Mouse (Mus musculus) lung, embryonic 16.5 days (tissue): ENCODE results near the gene Stat1. TPM values are rescaled to one million over a fixed set of nuclear protein-coding genes. Genes with fewer than 3 reads are reported as not detected.

Experiments used
- ATAC-seq: fragments of 200-750 bp; cut with Nextera tagmentation; 2 replicates; pipeline ENCODE4 v1.8.0; 2017; ENCODE audit warnings: low read depth, mild to moderate bottlenecking, moderate library complexity
- H3K27ac ChIP-seq: fragments of 300-500 bp; sonication (generic); 2 replicates; pipeline ENCODE4 v1.5.1; 2014; ENCODE audit warnings: mild to moderate bottlenecking, control low read depth, low read length
- H3K27me3 ChIP-seq: fragments of 300-500 bp; sonication (generic); 2 replicates; pipeline ENCODE4 v1.6.1; 2014; ENCODE audit warnings: low read depth, low read length, mixed read lengths; ENCODE audit not compliant: control insufficient read depth, insufficient read depth
- H3K36me3 ChIP-seq: fragments of 300-500 bp; sonication (generic); 2 replicates; pipeline ENCODE4 v1.6.1; 2014; ENCODE audit warnings: low read length; ENCODE audit not compliant: control insufficient read depth, insufficient read depth
- H3K4me1 ChIP-seq: fragments of 300-500 bp; sonication (generic); replicated peaks from 2 replicates; pipeline ENCODE4 v1.6.1; 2014; ENCODE audit warnings: low read length, mixed read lengths; ENCODE audit not compliant: control insufficient read depth, insufficient read depth
- H3K4me2 ChIP-seq: fragments of 300-500 bp; sonication (generic); 2 replicates; pipeline ENCODE4 v1.6.1; 2014; ENCODE audit warnings: low read depth, low read length, control low read depth
- H3K4me3 ChIP-seq: fragments of 300-500 bp; sonication (generic); 2 replicates; pipeline ENCODE4 v1.5.1; 2014; ENCODE audit warnings: mild to moderate bottlenecking, low read length, control low read depth
- H3K9ac ChIP-seq: fragments of 300-500 bp; sonication (generic); 2 replicates; pipeline ENCODE4 v1.6.1; 2014; ENCODE audit warnings: low read length, control low read depth
- H3K9me3 ChIP-seq: fragments of 300-500 bp; sonication (generic); 2 replicates; pipeline ENCODE4 v1.6.1; 2016; ENCODE audit warnings: low read length; ENCODE audit not compliant: control insufficient read depth
- WGBS: fragments of 180-500 bp; shearing (Covaris S2); extraction: QIAGEN DNeasy Blood & Tissue Kit; methylation state at CpG from one replicate; pipeline ENCODE4 v1.1.7; 2014; 5-methylcytosine and 5-hydroxymethylcytosine counted together
- polyA plus RNA-seq: library from polyadenylated mRNA; unstranded; fragments of >200 nt; fragmentation: Nextera tagmentation; extraction: Ambion mirVana; gene quantifications from 2 replicates; pipeline ENCODE4 v1.2.1, GENCODE M21; 2015

The Stat1 gene
- polyA plus RNA-seq, 1 experiment from 2014 or later, result 24.9 TPM

DNA sequence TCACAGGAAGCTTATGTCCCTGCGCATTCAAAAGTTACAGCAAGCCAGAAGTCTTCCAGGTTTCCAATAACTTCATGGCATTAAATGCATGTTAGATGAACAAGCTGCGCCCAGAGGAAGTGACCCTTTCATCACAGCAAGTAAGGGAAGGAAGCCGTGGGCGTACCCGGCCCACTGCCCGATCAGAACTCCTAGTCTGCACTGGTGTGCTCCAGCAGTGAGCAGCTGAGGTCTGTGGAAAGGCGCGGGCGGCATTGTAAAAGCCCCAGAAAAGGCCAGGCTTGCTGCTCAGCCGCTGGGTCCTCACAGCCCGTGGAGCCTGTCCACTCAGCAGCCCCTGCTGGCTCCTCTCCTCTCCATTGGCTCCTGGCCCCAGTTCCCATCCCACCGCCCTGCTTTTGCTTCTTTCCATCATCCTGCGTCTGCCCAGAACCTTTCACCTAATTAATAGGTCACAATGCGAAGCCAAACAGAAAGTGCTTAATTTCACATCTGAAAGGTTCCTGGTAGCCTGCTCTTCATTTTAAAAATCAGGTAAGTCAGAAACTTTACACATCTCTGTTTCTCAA lies 47.5 kb downstream of the Stat1 start:
- Histone ChIP-seq H3K27me3 (no peaks in the 10 kb centered on the region), H3K36me3 (no peaks in the 10 kb centered on the region), H3K4me1 (no peaks in the 10 kb centered on the region), H3K9ac (peak overlapping the region; percentile 32; the same call in 1 of the 2 replicates), H3K27ac (peak overlapping the region; percentile 36), H3K4me3 (peak overlapping the region; percentile 8; the same call in 1 of the 2 replicates), H3K4me2 (peak overlapping the region; percentile 46), H3K9me3 (no peaks in the 10 kb centered on the region)
- 60% methylated on average over 14 of the region's 14 CpGs for WGBS
- ATAC-seq, result peak; percentile 74

DNA sequence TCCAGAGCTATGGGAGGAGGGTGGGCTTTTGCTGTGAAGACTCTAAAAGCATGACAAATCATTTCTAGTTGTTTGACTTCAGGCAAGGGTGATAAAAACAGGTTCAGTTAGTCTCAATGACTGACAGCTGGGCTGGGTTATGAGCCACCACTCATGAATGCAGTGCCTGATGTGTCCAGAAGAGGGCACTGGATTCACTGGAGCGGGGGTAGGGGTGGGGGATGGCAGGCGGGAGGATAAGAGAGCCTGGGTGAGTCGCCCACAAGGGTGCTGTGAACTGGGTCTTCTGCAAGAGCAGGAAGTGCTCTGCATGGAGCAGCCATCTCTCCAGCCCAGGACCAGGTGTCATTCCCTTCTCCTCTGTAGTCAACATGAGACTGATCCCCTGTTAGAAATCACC lies 50.8 kb downstream of the Stat1 start:
- 8% methylated on average over 3 of the region's 3 CpGs for WGBS
- no peak for ATAC-seq
- no peaks in the 10 kb centered on the region for H3K36me3 ChIP-seq

DNA sequence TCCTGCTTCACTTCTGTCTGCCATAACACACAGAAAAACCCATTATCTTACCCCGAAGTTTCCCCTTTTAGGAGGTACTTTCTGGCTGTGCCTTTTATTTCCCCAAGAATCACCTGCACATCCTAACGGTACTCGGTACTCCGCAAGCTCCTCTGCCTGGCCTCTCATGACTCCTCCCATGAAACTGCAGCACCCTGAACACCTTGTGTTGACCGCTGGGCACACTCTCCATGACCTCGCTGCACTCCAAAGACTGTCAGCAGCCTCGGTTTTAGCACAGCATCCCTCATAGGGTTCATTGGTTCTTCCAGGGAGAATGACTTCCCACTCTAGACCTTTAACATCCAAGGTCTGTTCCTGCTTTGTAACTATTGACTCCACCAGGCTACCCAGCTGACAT lies 51.5 kb downstream of the Stat1 start:
- Histone ChIP-seq H3K4me1 (no peaks in the 10 kb centered on the region), H3K27me3 (no peaks in the 10 kb centered on the region), H3K36me3 (no peaks in the 10 kb centered on the region), H3K4me2 (no peak overlapping the region), H3K9me3 (no peaks in the 10 kb centered on the region), H3K4me3 (no peak overlapping the region), H3K27ac (no peak overlapping the region), H3K9ac (no peak overlapping the region)
- 55% methylated on average over 7 of the region's 7 CpGs for WGBS
- ATAC-seq, result no peak

More for the DNA sequence above, 50.8 kb downstream of the Stat1 start:
- Histone ChIP-seq H3K4me1 (no peaks in the 10 kb centered on the region), H3K4me2 (no peak overlapping the region), H3K27me3 (no peaks in the 10 kb centered on the region), H3K27ac (no peak overlapping the region), H3K4me3 (no peak overlapping the region), H3K9ac (no peak overlapping the region), H3K9me3 (no peaks in the 10 kb centered on the region)

DNA sequence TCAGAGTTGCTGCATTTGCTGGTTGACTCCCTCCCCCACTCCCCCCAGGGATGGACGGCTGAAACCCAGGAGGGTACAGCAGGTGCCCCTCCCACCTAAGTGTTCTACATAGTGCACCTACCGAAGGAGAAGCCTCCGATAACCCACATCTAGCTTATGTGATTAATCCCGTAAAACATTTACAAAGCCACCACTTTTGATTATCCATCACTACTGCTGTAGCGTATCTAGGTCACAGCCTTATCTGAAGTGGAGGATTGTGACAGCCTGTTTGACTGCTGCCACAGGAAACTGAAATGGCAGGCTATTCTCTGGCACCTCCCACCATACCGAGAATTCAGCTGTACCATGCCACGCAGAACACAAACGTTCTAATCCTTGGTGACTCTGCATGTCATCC lies 52.0 kb downstream of the Stat1 start:
- Histone ChIP-seq H3K36me3 (no peaks in the 10 kb centered on the region), H3K4me2 (no peak overlapping the region), H3K27ac (no peak overlapping the region), H3K4me1 (no peaks in the 10 kb centered on the region), H3K27me3 (no peaks in the 10 kb centered on the region), H3K9ac (no peak overlapping the region), H3K9me3 (no peaks in the 10 kb centered on the region), H3K4me3 (no peak overlapping the region)
- ATAC-seq, result no peak
- 33% methylated on average over 8 of the region's 8 CpGs for WGBS

DNA sequence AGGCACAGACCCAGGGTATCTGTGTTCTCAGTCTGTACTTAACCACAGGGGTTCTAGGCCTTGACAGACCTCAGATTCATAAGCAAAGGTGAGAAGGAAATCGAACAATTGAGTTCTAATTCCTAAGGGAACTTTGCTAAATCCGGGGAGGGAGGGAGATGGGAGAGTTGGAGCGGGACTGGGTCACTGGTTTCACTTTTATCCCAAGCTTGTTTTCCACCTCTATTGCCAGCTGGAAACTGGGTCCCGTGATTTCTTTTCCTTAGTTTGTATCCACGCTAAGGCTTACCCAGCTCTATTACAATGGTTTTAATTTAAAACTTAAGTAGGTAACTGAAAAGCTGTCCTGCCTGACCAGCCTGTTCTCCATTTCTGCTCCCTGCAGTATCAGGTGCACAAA lies 56.1 kb downstream of the Stat1 start:
- 68% methylated on average over 5 of the region's 5 CpGs for WGBS

DNA sequence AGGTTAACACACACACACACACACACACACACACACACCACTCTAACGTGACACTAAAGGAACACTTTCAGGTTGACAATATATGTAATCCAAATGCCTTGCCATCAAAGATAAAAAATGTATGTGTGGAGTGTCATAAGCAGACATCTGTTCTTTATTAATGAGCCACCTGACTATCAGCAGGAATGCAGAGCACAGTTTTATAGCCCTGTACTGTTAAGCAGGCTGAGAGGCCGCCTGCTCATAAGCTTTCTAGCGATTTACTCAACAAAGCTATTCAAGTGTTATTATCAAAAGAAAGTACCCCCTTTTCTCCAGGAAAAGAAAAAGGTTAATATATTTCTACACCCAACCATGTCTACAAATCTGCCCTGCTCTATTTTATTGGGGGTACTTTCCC lies 56.7 kb downstream of the Stat1 start:
- Histone ChIP-seq H3K27me3 (no peaks in the 10 kb centered on the region), H3K36me3 (no peaks in the 10 kb centered on the region), H3K4me1 (no peaks in the 10 kb centered on the region), H3K9me3 (no peaks in the 10 kb centered on the region), H3K27ac (no peak overlapping the region), H3K9ac (no peak overlapping the region), H3K4me2 (no peak overlapping the region), H3K4me3 (no peak overlapping the region)
- no peak for ATAC-seq
- WGBS, result 61% methylated on average over 3 of the region's 3 CpGs

More for the DNA sequence above, 56.1 kb downstream of the Stat1 start:
- Histone ChIP-seq H3K4me3 (no peak overlapping the region), H3K4me2 (no peak overlapping the region), H3K4me1 (no peaks in the 10 kb centered on the region), H3K9me3 (no peaks in the 10 kb centered on the region), H3K36me3 (no peaks in the 10 kb centered on the region), H3K27ac (no peak overlapping the region), H3K9ac (no peak overlapping the region), H3K27me3 (no peaks in the 10 kb centered on the region)
- ATAC-seq, result no peak

DNA sequence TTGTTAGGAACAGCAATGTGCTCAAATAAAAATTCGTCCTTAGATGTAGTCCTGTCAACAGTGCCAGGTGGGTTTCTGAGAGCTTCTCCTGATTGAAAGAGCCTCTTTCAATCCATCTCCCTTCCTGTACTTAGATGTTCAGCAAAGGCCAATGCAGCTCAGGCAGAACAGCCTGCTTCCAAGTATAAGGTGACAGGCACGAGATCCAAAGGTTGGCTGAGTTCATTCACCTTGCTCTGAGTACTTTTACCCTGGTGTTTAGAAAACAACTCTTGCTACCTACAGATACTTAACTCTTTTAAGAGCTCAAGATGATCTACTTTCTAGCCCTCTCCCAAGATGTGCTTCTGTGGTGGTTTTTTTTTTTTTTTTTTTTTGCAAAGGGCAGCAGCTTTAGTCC lies 57.8 kb downstream of the Stat1 start:
- WGBS, result 59% methylated on average over 2 of the region's 2 CpGs
- Histone ChIP-seq H3K4me1 (no peaks in the 10 kb centered on the region), H3K36me3 (no peaks in the 10 kb centered on the region), H3K4me3 (no peak overlapping the region), H3K27me3 (no peaks in the 10 kb centered on the region), H3K4me2 (no peak overlapping the region), H3K9me3 (no peaks in the 10 kb centered on the region), H3K27ac (no peak overlapping the region), H3K9ac (no peak overlapping the region)
- ATAC-seq, result no peak

DNA sequence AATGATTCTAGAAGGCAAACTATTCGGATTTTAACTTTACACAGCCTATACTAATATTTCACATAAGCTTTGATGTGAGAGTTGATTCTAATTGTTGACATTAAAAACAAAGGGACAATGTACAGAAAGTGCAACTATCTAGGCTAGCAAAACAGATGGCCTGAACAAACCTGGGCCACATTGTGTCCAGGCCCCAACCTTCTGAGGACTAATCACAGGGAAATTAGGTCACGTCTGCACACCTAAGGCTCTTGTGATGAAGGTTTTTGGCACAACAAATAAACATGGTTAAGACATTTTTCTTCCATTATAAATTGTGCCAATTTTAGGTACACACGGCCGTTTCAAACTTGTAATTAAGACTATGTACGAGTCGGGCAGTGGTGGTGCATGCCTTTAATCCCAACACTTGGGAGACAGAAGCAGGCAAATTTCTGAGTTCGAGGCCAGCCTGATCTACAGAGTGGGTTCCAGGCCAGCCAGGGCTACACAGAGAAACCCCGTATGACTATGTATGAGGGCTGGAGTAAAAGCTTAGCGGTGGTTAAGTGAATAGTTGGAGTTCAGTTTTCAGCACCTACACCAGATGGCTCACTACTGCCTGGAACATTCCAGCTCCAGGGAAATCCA lies 60.8 kb downstream of the Stat1 start:
- Histone ChIP-seq H3K4me1 (no peaks in the 10 kb centered on the region), H3K9ac (no peak overlapping the region), H3K4me2 (no peak overlapping the region), H3K4me3 (no peak overlapping the region), H3K27me3 (no peaks in the 10 kb centered on the region), H3K36me3 (no peaks in the 10 kb centered on the region), H3K9me3 (no peaks in the 10 kb centered on the region), H3K27ac (no peak overlapping the region)
- ATAC-seq, result no peak
- 91% methylated on average over 9 of the region's 9 CpGs for WGBS

DNA sequence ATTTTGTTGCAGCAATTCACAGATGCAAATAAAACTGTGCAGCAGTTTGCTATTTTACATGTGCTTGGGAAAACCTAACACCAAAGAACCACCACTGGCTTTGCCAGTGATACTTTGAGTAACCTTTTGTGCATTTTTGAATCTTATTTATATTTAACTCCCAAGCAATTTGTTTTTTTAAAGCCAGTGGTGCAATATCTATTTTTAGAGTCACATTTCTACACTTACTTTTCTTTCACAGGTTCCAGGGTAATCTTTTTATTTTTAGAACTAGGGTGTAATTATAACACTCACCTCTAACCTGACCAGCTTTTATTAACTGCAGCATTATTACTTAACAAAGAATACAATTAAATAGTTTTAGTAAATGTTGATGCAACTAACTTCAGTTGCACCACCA lies 62.8 kb downstream of the Stat1 start:
- no peak overlapping the region for H3K4me2 ChIP-seq
- H3K4me3 ChIP-seq, result no peak overlapping the region
- H3K4me1 ChIP-seq, result no peaks in the 10 kb centered on the region
- no peaks in the 10 kb centered on the region for H3K36me3 ChIP-seq
- H3K9ac ChIP-seq, result no peak overlapping the region
- H3K9me3 ChIP-seq, result no peaks in the 10 kb centered on the region
- no peak overlapping the region for H3K27ac ChIP-seq
- no peak for ATAC-seq
- no peaks in the 10 kb centered on the region for H3K27me3 ChIP-seq
